Mouse (Mus musculus) gastrocnemius, postnatal 4 days (tissue): Measurements from ENCODE around the gene A730061H03Rik. TPM values are rescaled to one million over a fixed set of nuclear protein-coding genes. Genes with fewer than 3 reads are reported as not detected.

Experiments
- total RNA-seq, 2 experiments: library from RNA; stranded (reverse); gene quantifications; 2 replicates each; pipeline ENCODE4 v1.2.3; 2021

Gene A730061H03Rik
- total RNA-seq, 2 experiments from 2014 or later: 1.4 TPM; not detected in 1

Other genes starting within 250 kb of the A730061H03Rik start
- gene Dhrs4, start 81.6 kb downstream of the A730061H03Rik start, total RNA-seq: 10 to 100 TPM; 23.7 to 28.5 TPM
- gene Carmil3, start 69.8 kb downstream of the A730061H03Rik start, total RNA-seq: 1 to 10 TPM; 3.2 to 4.4 TPM
- gene Cpne6, start 50.0 kb downstream of the A730061H03Rik start, total RNA-seq: not detected
- gene Nrl, start 35.4 kb downstream of the A730061H03Rik start, total RNA-seq: not detected
- 10 to 100 TPM; 21.6 to 21.8 TPM for gene Pck2, start 20.1 kb downstream of the A730061H03Rik start, total RNA-seq
- gene Dcaf11, start 400 bp downstream of the A730061H03Rik start, total RNA-seq: 10 to 100 TPM; 44.5 to 54.3 TPM
- 100 to 1,000 TPM; 294 to 332 TPM for gene Fitm1, start 15.2 kb upstream of the A730061H03Rik start, total RNA-seq
- gene Psme1, start 17.7 kb upstream of the A730061H03Rik start, total RNA-seq: 10 to 100 TPM; 82.0 to 88.4 TPM
- 10 to 100 TPM; 49.1 to 53.6 TPM for gene Emc9, start 24.9 kb upstream of the A730061H03Rik start, total RNA-seq
- gene Psme2, start 30.7 kb upstream of the A730061H03Rik start, total RNA-seq: 100 to 1,000 TPM; 124 to 153 TPM
- gene Rnf31, start 31.3 kb upstream of the A730061H03Rik start, total RNA-seq: 10 to 100 TPM; 21.2 to 22.4 TPM
- gene Irf9, start 43.2 kb upstream of the A730061H03Rik start, total RNA-seq: 1 to 10 TPM; 7.0 to 9.0 TPM
- 1 to 10 TPM; 2.7 to 3.2 TPM for gene Rec8, start 57.6 kb upstream of the A730061H03Rik start, total RNA-seq
- 100 to 1,000 TPM in 1 of 2 experiments, 10 to 100 TPM in 1; 97.6 to 104 TPM for gene Ipo4, start 75.6 kb upstream of the A730061H03Rik start, total RNA-seq
- gene Gm49378, start 77.5 kb upstream of the A730061H03Rik start, total RNA-seq: 1 to 10 TPM; 1.7 to 2.4 TPM
- 10 to 100 TPM; 46.8 to 47.8 TPM for gene Tm9sf1, start 83.4 kb upstream of the A730061H03Rik start, total RNA-seq
- gene Tssk4, start 89.8 kb upstream of the A730061H03Rik start, total RNA-seq: 1 to 10 TPM; 1.4 to 2.0 TPM
- 10 to 100 TPM; 27.2 to 27.5 TPM for gene Mdp1, start 100.1 kb upstream of the A730061H03Rik start, total RNA-seq
- 10 to 100 TPM; 12.7 to 13.9 TPM for gene Gmpr2, start 111.5 kb upstream of the A730061H03Rik start, total RNA-seq
- 100 to 1,000 TPM; 257 to 278 TPM for gene Nedd8, start 111.7 kb upstream of the A730061H03Rik start, total RNA-seq
- 10 to 100 TPM; 21.6 to 21.7 TPM for gene Tinf2, start 121.4 kb upstream of the A730061H03Rik start, total RNA-seq
- gene Tgm1, start 153.5 kb upstream of the A730061H03Rik start, total RNA-seq: under 1 TPM; 0.39 to 0.49 TPM
- gene Rabggta, start 161.9 kb upstream of the A730061H03Rik start, total RNA-seq: 10 to 100 TPM; 10.9 to 12.8 TPM
- 10 to 100 TPM; 40.1 to 41.3 TPM for gene Dhrs1, start 185.3 kb upstream of the A730061H03Rik start, total RNA-seq
- 10 to 100 TPM; 16.9 to 18.5 TPM for gene Nop9, start 185.3 kb upstream of the A730061H03Rik start, total RNA-seq
- gene Cideb, start 198.1 kb upstream of the A730061H03Rik start, total RNA-seq: under 1 TPM in 1 of 2 experiments, not detected in 1; 0.36 TPM
- gene Ltb4r2, start 201.0 kb upstream of the A730061H03Rik start, total RNA-seq: under 1 TPM; 0.13 to 0.20 TPM
- gene Ltb4r1, start 205.6 kb upstream of the A730061H03Rik start, total RNA-seq: under 1 TPM; 0.49 to 0.64 TPM
- gene Adcy4, start 223.7 kb upstream of the A730061H03Rik start, total RNA-seq: 10 to 100 TPM in 1 of 2 experiments, 1 to 10 TPM in 1; 9.2 to 11.3 TPM
- 10 to 100 TPM in 1 of 2 experiments, 1 to 10 TPM in 1; 9.4 to 10.7 TPM for gene Ripk3, start 228.5 kb upstream of the A730061H03Rik start, total RNA-seq